Mouse (Mus musculus) bone marrow, adult 2 months (tissue): ENCODE results near the gene Donson. TPM values are rescaled to one million over a fixed set of nuclear protein-coding genes. Genes with fewer than 3 reads are reported as not detected.

Experiments
- H3K27ac ChIP-seq: fragments of 200-500 bp; 2 replicates; pipeline ENCODE4 v1.5.1; 2012; ENCODE audit warnings: low read depth, mild to moderate bottlenecking, control low read depth, inconsistent platforms, low read length; ENCODE audit not compliant: control insufficient read depth, poor library complexity, insufficient read depth
- H3K4me1 ChIP-seq: fragments of 200-500 bp; 2 replicates; pipeline ENCODE4 v1.6.1; 2011; ENCODE audit warnings: low read length; ENCODE audit not compliant: control insufficient read depth, insufficient read depth
- H3K4me3 ChIP-seq: fragments of 200-500 bp; replicated peaks from 2 replicates; pipeline ENCODE3; 2011; ENCODE audit warnings: mild to moderate bottlenecking, low read depth, low read length, control low read depth; ENCODE audit not compliant: control insufficient read depth
- CTCF ChIP-seq: fragments of 200-500 bp; IDR thresholded peaks from 2 replicates; pipeline ENCODE4 v1.5.1; 2011; ENCODE audit warnings: low read length, control low read depth; ENCODE audit not compliant: control insufficient read depth, insufficient read depth
- POLR2A ChIP-seq: fragments of 200-500 bp; IDR thresholded peaks from 2 replicates; pipeline ENCODE4 v1.6.1; 2011; ENCODE audit warnings: low read depth, mild to moderate bottlenecking, control low read depth, low read length, borderline replicate concordance; ENCODE audit not compliant: control insufficient read depth
- WGBS: fragments of 180-500 bp; shearing (Covaris S2); methylation state at CpG from one replicate; pipeline ENCODE4 v1.1.7; 2018; 5-methylcytosine and 5-hydroxymethylcytosine counted together
- polyA plus RNA-seq: library from polyadenylated mRNA; stranded (reverse); fragments of >200 nt; gene quantifications from 2 replicates; pipeline ENCODE4 v1.2.4, GENCODE M21; 2011; ENCODE audit warnings: low replicate concordance; ENCODE audit not compliant: missing spikeins, insufficient read depth, insufficient read length

The Donson gene
- polyA plus RNA-seq, 1 experiment, result 15.2 TPM

- no peak overlapping the region for H3K27ac ChIP-seq
- WGBS, result 80% methylated on average over 5 of the region's 5 CpGs
- TF ChIP-seq POLR2A (no peak), CTCF (no peak)
- peaks cover under 1% of the 10 kb centered on the region; the same call in 1 of the 2 replicates for H3K4me1 ChIP-seq
- H3K4me3 ChIP-seq, result no peak overlapping the region
Observed at GRCm38 (mm10) chr16:91680656-91681055, 7.9 kb downstream of the Donson start.

GRCm38 (mm10) chr16:91678147-91678911 is 10.2 kb downstream of the Donson start:
- 62% methylated on average over 5 of the region's 5 CpGs for WGBS
- no peaks in the 10 kb centered on the region for H3K4me1 ChIP-seq
- H3K4me3 ChIP-seq, result no peak overlapping the region
- H3K27ac ChIP-seq, result no peak overlapping the region
- no peak for TF ChIP-seq POLR2A
- TF ChIP-seq CTCF, result no peak

GRCm38 (mm10) chr16:91674500-91674899 is 14.1 kb downstream of the Donson start:
- no peaks in the 10 kb centered on the region for H3K4me1 ChIP-seq
- TF ChIP-seq POLR2A (no peak), CTCF (no peak)
- 93% methylated on average over 4 of the region's 4 CpGs for WGBS
- no peak overlapping the region for H3K27ac ChIP-seq
- no peak overlapping the region for H3K4me3 ChIP-seq

GRCm38 (mm10) chr16:91663795-91664194 is 24.8 kb downstream of the Donson start:
- TF ChIP-seq CTCF (no peak), POLR2A (no peak)
- no peak overlapping the region for H3K27ac ChIP-seq
- H3K4me3 ChIP-seq, result no peak overlapping the region
- H3K4me1 ChIP-seq, result no peaks in the 10 kb centered on the region; the same call in 1 of the 2 replicates
- 93% methylated on average over 3 of the region's 3 CpGs for WGBS

- WGBS, result 93% methylated on average over 16 of the region's 16 CpGs
- H3K27ac ChIP-seq, result no peak overlapping the region
- H3K4me3 ChIP-seq, result no peak overlapping the region
- H3K4me1 ChIP-seq, result no peaks in the 10 kb centered on the region; the same call in 1 of the 2 replicates
- no peak for TF ChIP-seq POLR2A
- no peak for TF ChIP-seq CTCF
Observed at GRCm38 (mm10) chr16:91662336-91662735, 26.2 kb downstream of the Donson start.

GRCm38 (mm10) chr16:91661397-91661796 is 27.2 kb downstream of the Donson start:
- TF ChIP-seq CTCF, result no peak
- no peak for TF ChIP-seq POLR2A
- no peaks in the 10 kb centered on the region; the same call in 1 of the 2 replicates for H3K4me1 ChIP-seq
- WGBS, result 75% methylated on average over 1 of the region's 1 CpGs
- H3K27ac ChIP-seq, result no peak overlapping the region
- no peak overlapping the region for H3K4me3 ChIP-seq

GRCm38 (mm10) chr16:91659798-91660197 is 28.8 kb downstream of the Donson start:
- WGBS, result 96% methylated on average over 20 of the region's 20 CpGs

GRCm38 (mm10) chr16:91658471-91658870 is 30.1 kb downstream of the Donson start:
- H3K4me3 ChIP-seq, result no peak overlapping the region
- no peak for TF ChIP-seq POLR2A
- TF ChIP-seq CTCF, result no peak
- H3K4me1 ChIP-seq, result no peaks in the 10 kb centered on the region; the same call in none of the 2 replicates
- WGBS, result 94% methylated on average over 5 of the region's 5 CpGs
- no peak overlapping the region for H3K27ac ChIP-seq

More at GRCm38 (mm10) chr16:91659798-91660197, 28.8 kb downstream of the Donson start:
- Histone ChIP-seq H3K4me3 (no peak overlapping the region), H3K4me1 (no peaks in the 10 kb centered on the region; the same call in none of the 2 replicates), H3K27ac (no peak overlapping the region)
- no peak for TF ChIP-seq POLR2A
- TF ChIP-seq CTCF, result no peak

GRCm38 (mm10) chr16:91657285-91657684 is 31.3 kb downstream of the Donson start:
- TF ChIP-seq POLR2A (no peak), CTCF (no peak)
- Histone ChIP-seq H3K27ac (no peak overlapping the region), H3K4me1 (no peaks in the 10 kb centered on the region; the same call in none of the 2 replicates), H3K4me3 (no peak overlapping the region)
- WGBS, result 95% methylated on average over 17 of the region's 17 CpGs
